Mouse (Mus musculus): ENCODE measurements around the gene Gtf2f1. TPM values are rescaled to one million over a fixed set of nuclear protein-coding genes. Genes with fewer than 3 reads are reported as not detected.

The Gtf2f1 gene
- polyA plus RNA-seq, 1 experiment from 2014 or later, result 58.0 TPM

- no peak within 1 kb of the TSS for H3K9ac ChIP-seq (ENCODE audit: low read length)
- ATAC-seq (ENCODE audit: insufficient read depth, low FRiP score), result no peak
- WGBS, result 75% methylated on average over 8 of the region's 8 CpGs
- no peaks in the 10 kb centered on the region for H3K9me3 ChIP-seq (replicated peaks; ENCODE audit: control insufficient read depth, low read length)
- no peak within 1 kb of the TSS for H3K4me2 ChIP-seq (ENCODE audit: low read depth, low read length)
- no peaks in the 10 kb centered on the region for H3K36me3 ChIP-seq (ENCODE audit: control insufficient read depth, insufficient read depth, low read length)
- no peaks in the 10 kb centered on the region for H3K27me3 ChIP-seq (ENCODE audit: control insufficient read depth, insufficient read depth, low read length)
- no peak within 1 kb of the TSS for H3K4me3 ChIP-seq (replicated peaks; ENCODE audit: low read length)
- no peak within 1 kb of the TSS for H3K27ac ChIP-seq (ENCODE audit: low read length)
- no peaks in the 10 kb centered on the region; the same call in 1 of the 2 replicates for H3K4me1 ChIP-seq (ENCODE audit: control insufficient read depth, insufficient read depth, low read length)
Observed at GRCm38 (mm10) chr17:57041554-57041953, 30.5 kb upstream of the Gtf2f1 start, which contains the start of gene Slc25a41. Gene Slc25a41 (minus strand): TSS chr17:57041654.

GRCm38 (mm10) chr17:57038978-57039377 is 27.9 kb upstream of the Gtf2f1 start:
- H3K9me3 ChIP-seq (replicated peaks; ENCODE audit: control insufficient read depth, low read length), result no peaks in the 10 kb centered on the region
- no peak overlapping the region for H3K4me2 ChIP-seq (ENCODE audit: low read depth, low read length)
- no peak overlapping the region for H3K9ac ChIP-seq (ENCODE audit: low read length)
- no peak overlapping the region for H3K27ac ChIP-seq (ENCODE audit: low read length)
- H3K36me3 ChIP-seq (ENCODE audit: control insufficient read depth, insufficient read depth, low read length), result no peaks in the 10 kb centered on the region
- H3K4me3 ChIP-seq (replicated peaks; ENCODE audit: low read length), result no peak overlapping the region
- H3K4me1 ChIP-seq (ENCODE audit: control insufficient read depth, insufficient read depth, low read length), result no peaks in the 10 kb centered on the region; the same call in 1 of the 2 replicates
- H3K27me3 ChIP-seq (ENCODE audit: control insufficient read depth, insufficient read depth, low read length), result no peaks in the 10 kb centered on the region
- ATAC-seq (ENCODE audit: insufficient read depth, low FRiP score), result no peak
- WGBS, result 42% methylated on average over 8 of the region's 8 CpGs

DNA sequence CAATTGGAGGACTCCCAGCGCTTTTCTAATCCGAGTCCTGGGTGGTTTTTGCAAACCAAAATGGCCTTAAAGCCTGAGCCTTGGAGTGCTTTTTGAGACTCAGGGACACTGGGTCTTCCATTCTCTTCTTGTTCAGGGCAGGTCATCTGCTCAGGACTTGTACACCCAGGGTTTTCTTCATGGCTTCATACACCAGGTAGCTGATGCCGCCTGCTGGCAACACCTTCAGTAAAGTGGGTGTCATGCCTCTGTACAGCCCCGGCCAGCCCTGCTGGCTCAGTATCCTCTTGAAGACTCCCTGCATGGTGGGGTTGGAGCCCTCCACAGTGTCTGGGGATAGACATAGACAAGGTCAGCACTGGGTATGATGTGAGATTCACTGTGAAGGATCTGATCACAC is 21.8 kb upstream of the Gtf2f1 start:
- Histone ChIP-seq H3K4me1 (ENCODE audit: control insufficient read depth, insufficient read depth, low read length) (peaks cover 13% of the 10 kb centered on the region), H3K27me3 (ENCODE audit: control insufficient read depth, insufficient read depth, low read length) (no peaks in the 10 kb centered on the region), H3K4me2 (ENCODE audit: low read depth, low read length) (peak overlapping the region; percentile 64; the same call in 1 of the 2 replicates), H3K4me3 (replicated peaks; ENCODE audit: low read length) (no peak overlapping the region), H3K36me3 (ENCODE audit: control insufficient read depth, insufficient read depth, low read length) (peaks cover 4% of the 10 kb centered on the region; the same call in 1 of the 2 replicates), H3K9me3 (replicated peaks; ENCODE audit: control insufficient read depth, low read length) (no peaks in the 10 kb centered on the region), H3K27ac (ENCODE audit: low read length) (peak overlapping the region; percentile 88; the same call in 1 of the 2 replicates), H3K9ac (ENCODE audit: low read length) (no peak overlapping the region; the same call in 1 of the 2 replicates)
- WGBS, result 84% methylated on average over 4 of the region's 4 CpGs
- no peak for ATAC-seq (ENCODE audit: insufficient read depth, low FRiP score)

GRCm38 (mm10) chr17:57031661-57032420 is 20.8 kb upstream of the Gtf2f1 start:
- H3K4me3 ChIP-seq (replicated peaks; ENCODE audit: low read length), result peak overlapping the region; percentile 91
- H3K4me1 ChIP-seq (ENCODE audit: control insufficient read depth, insufficient read depth, low read length), result peaks cover 13% of the 10 kb centered on the region
- no peaks in the 10 kb centered on the region for H3K9me3 ChIP-seq (replicated peaks; ENCODE audit: control insufficient read depth, low read length)
- H3K27ac ChIP-seq (ENCODE audit: low read length), result peak overlapping the region; percentile 88
- peak overlapping the region; percentile 74 for H3K9ac ChIP-seq (ENCODE audit: low read length)
- H3K36me3 ChIP-seq (ENCODE audit: control insufficient read depth, insufficient read depth, low read length), result peaks cover 11% of the 10 kb centered on the region; the same call in 1 of the 2 replicates
- H3K27me3 ChIP-seq (ENCODE audit: control insufficient read depth, insufficient read depth, low read length), result no peaks in the 10 kb centered on the region
- peak overlapping the region; percentile 64 for H3K4me2 ChIP-seq (ENCODE audit: low read depth, low read length)
- under 1% methylated on average over 38 of the region's 38 CpGs for WGBS
- peak; percentile 97 for ATAC-seq (ENCODE audit: insufficient read depth, low FRiP score)

GRCm38 (mm10) chr17:57030931-57031660 is 20.0 kb upstream of the Gtf2f1 start, which contains the start of gene Khsrp:
Gene Khsrp (minus strand): TSS chr17:57031522.
- Histone ChIP-seq H3K27me3 (ENCODE audit: control insufficient read depth, insufficient read depth, low read length) (no peaks in the 10 kb centered on the region), H3K27ac (ENCODE audit: low read length) (peak within 1 kb of the TSS; percentile 90), H3K4me1 (ENCODE audit: control insufficient read depth, insufficient read depth, low read length) (peaks cover 13% of the 10 kb centered on the region), H3K9me3 (replicated peaks; ENCODE audit: control insufficient read depth, low read length) (no peaks in the 10 kb centered on the region), H3K4me3 (replicated peaks; ENCODE audit: low read length) (peak within 1 kb of the TSS; percentile 91), H3K4me2 (ENCODE audit: low read depth, low read length) (peak within 1 kb of the TSS; percentile 98), H3K36me3 (ENCODE audit: control insufficient read depth, insufficient read depth, low read length) (peaks cover 17% of the 10 kb centered on the region; the same call in 1 of the 2 replicates), H3K9ac (ENCODE audit: low read length) (peak within 1 kb of the TSS; percentile 100)
- no peak for ATAC-seq (ENCODE audit: insufficient read depth, low FRiP score)
- WGBS, result under 1% methylated on average over 89 of the region's 99 CpGs

GRCm38 (mm10) chr17:57029691-57030090 is 18.6 kb upstream of the Gtf2f1 start:
- Histone ChIP-seq H3K9ac (ENCODE audit: low read length) (peak overlapping the region; percentile 100), H3K9me3 (replicated peaks; ENCODE audit: control insufficient read depth, low read length) (no peaks in the 10 kb centered on the region), H3K27me3 (ENCODE audit: control insufficient read depth, insufficient read depth, low read length) (no peaks in the 10 kb centered on the region), H3K4me1 (ENCODE audit: control insufficient read depth, insufficient read depth, low read length) (peaks cover 13% of the 10 kb centered on the region), H3K27ac (ENCODE audit: low read length) (no peak overlapping the region), H3K4me3 (replicated peaks; ENCODE audit: low read length) (peak overlapping the region; percentile 91), H3K4me2 (ENCODE audit: low read depth, low read length) (peak overlapping the region; percentile 98), H3K36me3 (ENCODE audit: control insufficient read depth, insufficient read depth, low read length) (peaks cover 27% of the 10 kb centered on the region)
- 29% methylated on average over 8 of the region's 8 CpGs for WGBS
- no peak for ATAC-seq (ENCODE audit: insufficient read depth, low FRiP score)

DNA sequence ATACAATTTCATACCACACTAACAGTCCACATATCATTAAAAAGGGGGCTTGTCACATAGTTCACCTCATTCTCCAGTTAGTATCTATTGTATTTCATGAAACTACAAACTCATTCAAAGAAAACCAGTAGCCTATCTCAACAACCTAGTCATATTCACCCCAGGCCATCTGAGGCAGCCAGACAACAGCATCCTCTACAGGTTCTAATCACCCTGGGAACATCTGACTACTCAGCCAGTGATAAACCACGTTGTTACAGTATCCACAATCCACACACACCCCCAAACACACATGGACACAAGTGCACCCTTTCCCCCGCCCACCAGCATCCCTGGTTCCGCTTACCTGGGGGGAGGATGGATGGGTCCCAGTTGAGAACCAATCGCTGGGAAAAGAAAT is 16.4 kb upstream of the Gtf2f1 start:
- Histone ChIP-seq H3K4me2 (ENCODE audit: low read depth, low read length) (no peak overlapping the region), H3K4me3 (replicated peaks; ENCODE audit: low read length) (no peak overlapping the region), H3K4me1 (ENCODE audit: control insufficient read depth, insufficient read depth, low read length) (peaks cover 13% of the 10 kb centered on the region), H3K9ac (ENCODE audit: low read length) (no peak overlapping the region), H3K36me3 (ENCODE audit: control insufficient read depth, insufficient read depth, low read length) (peaks cover 49% of the 10 kb centered on the region), H3K27ac (ENCODE audit: low read length) (no peak overlapping the region), H3K27me3 (ENCODE audit: control insufficient read depth, insufficient read depth, low read length) (no peaks in the 10 kb centered on the region), H3K9me3 (replicated peaks; ENCODE audit: control insufficient read depth, low read length) (no peaks in the 10 kb centered on the region)
- WGBS, result 91% methylated on average over 4 of the region's 4 CpGs
- ATAC-seq (ENCODE audit: insufficient read depth, low FRiP score), result no peak

- Histone ChIP-seq H3K4me1 (ENCODE audit: control insufficient read depth, insufficient read depth, low read length) (no peaks in the 10 kb centered on the region), H3K27me3 (ENCODE audit: control insufficient read depth, insufficient read depth, low read length) (no peaks in the 10 kb centered on the region), H3K9me3 (replicated peaks; ENCODE audit: control insufficient read depth, low read length) (no peaks in the 10 kb centered on the region), H3K27ac (ENCODE audit: low read length) (no peak overlapping the region), H3K4me3 (replicated peaks; ENCODE audit: low read length) (no peak overlapping the region), H3K9ac (ENCODE audit: low read length) (no peak overlapping the region), H3K36me3 (ENCODE audit: control insufficient read depth, insufficient read depth, low read length) (peaks cover 40% of the 10 kb centered on the region), H3K4me2 (ENCODE audit: low read depth, low read length) (no peak overlapping the region)
- 81% methylated on average over 5 of the region's 5 CpGs for WGBS
- ATAC-seq (ENCODE audit: insufficient read depth, low FRiP score), result no peak
Observed at GRCm38 (mm10) chr17:57020960-57021359, 9.9 kb upstream of the Gtf2f1 start.

DNA sequence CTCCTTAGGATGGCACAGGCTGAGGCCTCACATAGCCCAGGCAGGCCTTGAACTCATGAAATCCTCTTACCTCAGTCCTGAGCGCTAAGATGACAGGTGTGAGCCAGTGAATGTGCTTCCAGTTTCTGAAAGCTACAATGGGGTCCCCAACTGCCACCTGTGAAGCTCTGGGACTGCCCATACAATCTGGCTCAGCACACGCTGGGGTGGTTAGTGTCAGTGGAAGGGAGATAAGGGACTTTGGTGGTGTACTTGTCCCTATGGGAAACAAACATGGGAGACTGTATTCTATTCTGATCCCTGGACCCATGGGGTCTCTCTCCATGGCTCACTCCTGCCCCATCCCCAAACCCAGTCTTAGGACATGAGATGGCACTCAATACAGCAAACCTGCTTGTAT is 8.6 kb upstream of the Gtf2f1 start:
- no peak for ATAC-seq (ENCODE audit: insufficient read depth, low FRiP score)
- H3K4me1 ChIP-seq (ENCODE audit: control insufficient read depth, insufficient read depth, low read length), result no peaks in the 10 kb centered on the region
- no peaks in the 10 kb centered on the region for H3K9me3 ChIP-seq (replicated peaks; ENCODE audit: control insufficient read depth, low read length)

More for the DNA sequence above, 8.6 kb upstream of the Gtf2f1 start:
- Histone ChIP-seq H3K9ac (ENCODE audit: low read length) (no peak overlapping the region), H3K27ac (ENCODE audit: low read length) (no peak overlapping the region), H3K4me3 (replicated peaks; ENCODE audit: low read length) (no peak overlapping the region), H3K36me3 (ENCODE audit: control insufficient read depth, insufficient read depth, low read length) (peaks cover 30% of the 10 kb centered on the region), H3K27me3 (ENCODE audit: control insufficient read depth, insufficient read depth, low read length) (no peaks in the 10 kb centered on the region), H3K4me2 (ENCODE audit: low read depth, low read length) (no peak overlapping the region)
- WGBS, result 82% methylated on average over 2 of the region's 2 CpGs
